Mouse (Mus musculus): ENCODE measurements around the gene Gpr35. TPM values are rescaled to one million over a fixed set of nuclear protein-coding genes. Genes with fewer than 3 reads are reported as not detected.
"Not testable (repeated sequence)": the region's sequence is repeated elsewhere in the genome, so short reads cannot be mapped to it uniquely, and the experiment has no call there.

The Gpr35 gene
- total RNA-seq, 2 experiments from 2014 or later, result 0.97 to 1.7 TPM

DNA sequence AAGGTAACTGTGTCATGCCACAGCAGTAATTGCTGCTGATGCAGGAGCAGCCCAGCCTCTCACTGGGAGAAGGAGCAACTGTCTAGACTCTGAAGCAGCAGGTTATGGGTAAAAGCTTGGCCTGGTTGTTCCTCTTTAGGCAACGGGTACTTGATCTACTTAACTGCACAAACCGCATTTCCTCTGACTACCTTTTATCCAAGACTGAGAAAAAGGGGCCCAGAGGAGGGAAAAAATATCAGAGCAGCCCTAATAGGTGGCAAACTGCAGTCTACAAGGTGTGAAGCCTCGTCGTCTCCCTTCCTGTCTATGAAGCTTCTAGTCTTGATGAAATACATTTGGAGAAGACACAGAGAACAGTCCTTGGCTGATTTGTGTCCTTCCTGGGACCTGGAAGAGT lies 17.1 kb upstream of the Gpr35 start:
- DNase-seq, result no peak

DNA sequence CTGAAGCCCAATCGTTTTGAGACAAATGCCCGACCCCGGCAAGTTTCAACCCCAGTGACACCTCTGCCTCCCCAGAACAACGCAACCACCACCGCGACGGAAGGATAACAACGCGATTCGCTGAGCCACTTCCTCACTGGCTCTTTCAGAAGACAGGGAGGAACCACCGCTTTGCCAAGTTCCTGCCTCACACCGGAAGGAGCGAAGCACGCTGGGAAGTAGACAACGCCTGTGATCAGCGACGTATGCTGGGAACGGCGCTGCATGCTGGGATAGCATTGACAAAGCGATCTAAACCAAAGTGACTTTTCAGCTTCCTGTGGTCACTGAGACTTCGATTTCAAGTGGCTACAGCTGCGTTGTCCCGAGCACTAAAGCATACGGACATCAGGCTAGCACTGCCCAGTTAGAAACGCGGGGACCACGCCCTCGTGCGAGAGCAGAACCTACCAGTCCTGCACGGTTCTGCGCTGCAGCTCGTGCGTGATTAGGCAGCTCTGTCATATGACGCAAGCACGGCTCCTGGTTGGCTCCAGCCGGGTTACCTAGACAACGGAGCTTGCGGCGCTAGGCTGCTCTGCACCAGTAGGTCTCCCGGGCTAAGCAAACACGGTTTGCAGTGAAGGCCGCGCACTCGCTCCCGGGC lies 16.4 kb upstream of the Gpr35 start, which contains the start of gene Capn10:
Gene Capn10, plus strand, starts transcription at position 195 of the 646 bp plus-strand sequence.
- peak; percentile 93 for DNase-seq

- peak; percentile 80 for DNase-seq
Measured at GRCm38 (mm10) chr1:92935054-92935962, 15.4 kb upstream of the Gpr35 start.

- no peak for DNase-seq
Measured at GRCm38 (mm10) chr1:92935977-92936376, 14.7 kb upstream of the Gpr35 start.

DNA sequence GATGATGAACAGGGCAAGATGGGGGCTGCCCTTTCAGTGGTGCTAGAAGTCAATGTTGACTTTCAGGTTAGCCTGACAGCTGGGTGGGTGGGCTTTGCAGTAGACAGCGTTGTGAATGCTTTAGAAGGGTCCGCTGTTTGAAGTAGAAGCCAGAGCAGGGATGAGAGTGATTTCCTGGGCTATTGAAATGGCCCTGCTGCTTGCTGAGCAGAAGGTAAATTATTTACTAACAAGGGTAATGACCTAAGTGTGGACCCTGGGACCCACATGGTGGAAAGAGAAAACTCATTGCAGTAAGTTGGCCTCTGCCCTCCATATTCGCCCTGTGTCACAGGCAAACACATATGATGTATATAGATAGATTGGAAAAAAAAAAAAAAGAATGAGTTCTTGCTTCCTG lies 14.2 kb upstream of the Gpr35 start:
- DNase-seq, result no peak

DNA sequence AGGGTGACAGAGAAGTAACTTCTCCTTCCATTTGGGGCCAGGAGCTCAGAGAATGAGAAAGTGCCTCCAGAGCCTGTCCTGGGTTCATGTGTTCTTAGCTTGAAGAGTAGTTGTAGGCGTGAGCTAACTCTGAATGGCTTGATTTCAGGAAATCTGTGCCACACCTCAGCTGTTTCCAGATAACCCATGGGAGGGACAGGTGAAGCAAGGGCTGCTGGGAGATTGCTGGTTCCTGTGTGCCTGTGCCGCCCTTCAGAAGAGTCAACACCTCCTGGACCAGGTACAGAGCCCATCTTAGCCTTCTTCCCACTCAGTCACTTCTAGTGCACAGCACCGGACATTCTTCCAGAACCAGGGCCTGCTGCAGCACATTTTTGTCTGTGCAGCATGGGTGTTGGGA lies 12.9 kb upstream of the Gpr35 start:
- no peak for DNase-seq

DNA sequence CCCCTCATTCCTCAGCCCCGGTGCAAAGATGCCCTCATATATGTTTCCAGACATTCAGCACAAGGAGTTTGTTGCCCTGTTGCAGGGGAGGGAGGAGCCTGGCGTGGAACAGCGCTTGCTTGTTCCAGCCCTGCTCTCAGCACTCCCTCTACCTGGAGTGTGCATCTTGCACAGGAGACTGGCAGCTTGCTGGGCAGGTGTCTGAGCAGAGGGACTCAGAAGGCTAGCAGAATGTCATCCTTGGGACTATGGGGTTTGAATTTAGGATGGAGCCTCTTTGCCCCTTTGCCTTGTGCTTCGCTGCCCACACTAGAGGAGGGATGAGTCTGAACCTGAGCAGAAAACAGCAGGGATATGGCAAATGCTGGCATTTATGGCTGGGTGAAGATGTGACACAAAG lies 10.9 kb upstream of the Gpr35 start:
- DNase-seq, result no peak

DNA sequence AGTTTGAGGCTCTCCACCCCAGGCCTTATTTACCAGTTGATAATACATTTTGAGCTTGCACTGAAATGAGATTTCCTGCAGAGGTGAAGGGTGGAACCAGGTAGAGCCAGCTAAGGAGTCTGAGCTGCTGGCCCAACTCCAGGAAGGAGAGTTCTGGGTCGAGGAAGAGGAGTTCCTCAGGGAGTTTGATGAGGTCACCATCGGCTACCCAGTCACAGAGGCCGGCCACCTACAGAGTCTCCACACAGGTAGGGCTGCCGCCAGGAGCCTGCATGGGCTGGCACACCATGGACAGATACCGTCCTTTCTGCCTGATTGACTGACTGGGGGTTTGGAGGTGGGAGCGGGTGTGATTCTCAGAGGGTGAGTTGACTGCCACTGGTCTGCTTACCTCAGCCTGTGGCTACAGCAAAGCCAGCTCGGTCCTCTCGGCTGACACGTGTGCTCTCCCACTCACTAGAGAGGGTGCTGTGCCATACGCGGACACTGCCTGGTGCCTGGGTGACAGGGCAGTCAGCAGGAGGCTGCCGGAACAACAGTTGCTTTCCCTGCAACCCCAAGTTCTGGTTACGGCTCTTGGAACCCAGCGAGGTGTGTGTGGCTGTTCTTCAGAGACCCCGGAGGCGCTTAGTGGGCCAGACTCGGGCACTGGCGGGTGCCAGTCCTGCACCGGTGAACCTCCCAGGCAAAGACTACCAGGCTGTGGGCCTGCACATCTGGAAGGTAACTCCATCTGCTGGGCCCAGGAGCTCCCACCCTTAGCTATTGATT lies 7.3 kb upstream of the Gpr35 start:
- no peak for DNase-seq

DNA sequence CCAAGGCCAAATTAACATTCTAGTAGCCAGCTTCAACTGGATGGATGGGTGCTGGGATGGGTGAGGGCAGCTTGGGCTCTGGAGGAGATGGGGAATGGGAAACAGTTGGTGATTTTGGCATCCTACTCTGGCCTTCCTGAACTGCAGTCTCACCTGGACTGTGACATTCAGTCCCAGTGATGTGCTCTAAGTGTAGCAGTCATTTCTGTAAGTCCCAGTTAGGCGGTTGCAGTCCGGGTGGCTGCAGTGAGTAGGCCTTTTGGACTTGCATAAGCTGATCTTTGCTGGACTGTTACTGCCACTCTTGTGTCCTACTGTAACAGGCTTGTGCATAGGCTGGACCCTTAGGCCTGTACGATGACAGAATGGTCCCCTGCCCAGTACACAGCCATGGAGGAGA lies 2.7 kb upstream of the Gpr35 start:
- DNase-seq, result no peak

GRCm38 (mm10) chr1:92949426-92949825 lies 1.2 kb upstream of the Gpr35 start:
- DNase-seq, result peak; percentile 34

GRCm38 (mm10) chr1:92953641-92954040 lies 3.0 kb downstream of the Gpr35 start:
- no peak for DNase-seq

DNA sequence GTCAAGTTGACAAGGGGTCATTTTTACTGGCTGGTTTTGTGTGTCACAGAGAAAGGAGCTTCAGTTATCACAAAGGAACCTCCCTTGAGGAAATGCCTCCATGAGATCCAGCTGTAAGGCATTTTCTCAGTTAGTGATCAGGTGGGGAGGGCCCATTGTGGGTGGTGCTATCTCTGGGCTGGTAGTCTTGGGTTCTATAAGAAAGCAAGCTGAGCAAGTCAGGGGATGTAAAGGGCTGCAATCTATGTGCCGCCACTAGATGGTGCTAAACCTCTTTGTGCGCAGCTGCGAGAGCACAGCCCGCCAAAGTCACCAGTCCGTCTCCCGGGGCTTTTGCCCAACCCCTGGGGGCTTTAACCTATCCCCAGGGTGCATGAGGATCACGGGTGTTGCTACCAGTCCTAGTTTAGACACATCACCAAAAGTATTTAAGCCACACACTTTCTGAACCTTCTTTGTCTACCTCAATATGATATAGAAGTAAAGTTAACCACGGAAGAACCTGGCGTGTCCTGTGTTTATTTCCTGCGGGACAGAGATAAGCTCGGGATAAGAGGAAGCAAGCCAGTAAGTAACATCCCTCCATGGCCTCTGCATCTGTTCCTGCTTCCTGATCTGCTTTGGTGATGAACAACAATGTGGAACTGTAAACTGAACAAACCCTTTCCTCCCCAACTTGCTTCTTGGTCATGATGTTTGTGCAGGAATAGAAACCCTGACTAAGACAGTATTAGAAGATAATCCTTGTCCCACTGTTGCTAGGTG lies 6.1 kb downstream of the Gpr35 start:
- peak; percentile 80 for DNase-seq

DNA sequence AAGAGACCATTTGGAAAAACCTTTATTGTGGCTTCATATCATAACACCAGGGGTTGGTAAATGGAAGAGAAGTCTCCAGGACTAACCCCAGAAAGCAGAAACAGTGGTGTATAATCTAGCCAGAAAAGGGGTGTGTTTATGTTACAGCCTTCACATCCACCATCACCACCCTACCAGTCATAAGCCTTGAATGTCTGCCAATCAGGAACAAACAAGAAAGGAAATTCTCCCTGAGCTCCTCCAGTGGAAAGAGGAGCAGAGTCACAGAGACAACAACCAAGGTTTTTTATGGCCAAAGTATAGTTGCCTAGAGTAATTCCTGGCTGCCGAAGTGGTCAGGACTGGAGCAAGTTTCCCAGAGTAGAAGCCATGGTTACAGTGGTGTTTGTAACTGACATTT lies 8.3 kb downstream of the Gpr35 start:
- no peak for DNase-seq

GRCm38 (mm10) chr1:92970791-92971190 lies 20.1 kb downstream of the Gpr35 start:
- not testable (repeated sequence) for DNase-seq

DNA sequence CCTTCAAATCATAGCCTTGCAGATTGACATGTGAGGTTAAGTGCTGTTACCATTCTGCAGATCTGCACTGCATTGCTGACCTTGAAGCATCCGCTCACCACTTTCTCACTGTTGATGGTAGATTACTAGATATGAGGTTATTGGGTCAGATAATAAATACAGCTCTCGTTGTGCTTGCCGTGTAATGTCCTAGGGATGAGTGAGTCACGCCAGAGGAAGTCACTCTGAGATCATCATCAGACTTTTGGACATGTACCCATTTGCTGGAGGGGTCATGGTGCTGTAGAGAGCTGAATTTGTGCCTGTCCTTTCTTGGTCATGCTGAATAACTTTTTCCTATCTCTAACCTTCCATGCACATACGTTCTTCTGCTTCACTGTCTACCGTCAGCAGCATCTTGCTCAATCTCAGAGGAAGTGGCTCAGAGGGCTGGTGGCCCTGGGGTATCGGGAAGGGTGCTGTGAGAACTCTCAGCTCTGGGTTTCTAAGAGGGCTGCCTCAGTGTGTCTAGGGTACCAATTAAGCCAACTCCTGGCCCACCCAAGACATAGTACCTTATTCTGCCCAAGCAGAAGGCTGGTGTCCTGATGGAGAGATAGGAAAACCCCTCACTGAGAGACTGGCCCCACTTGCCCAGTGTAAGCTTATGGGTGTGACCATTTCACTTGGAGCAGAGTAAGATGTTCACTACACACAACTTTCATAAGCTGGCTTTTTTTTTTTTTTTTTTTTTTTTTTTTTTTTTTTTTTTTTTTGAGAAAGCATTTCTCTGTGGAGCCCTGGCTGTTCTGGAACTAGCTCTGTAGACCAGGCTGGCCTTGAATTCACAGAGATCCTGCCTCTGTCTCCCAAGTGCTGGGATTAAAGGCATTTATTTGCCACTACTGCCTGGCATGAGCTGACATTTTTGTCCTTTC lies 21.5 kb downstream of the Gpr35 start:
- DNase-seq, result no peak

DNA sequence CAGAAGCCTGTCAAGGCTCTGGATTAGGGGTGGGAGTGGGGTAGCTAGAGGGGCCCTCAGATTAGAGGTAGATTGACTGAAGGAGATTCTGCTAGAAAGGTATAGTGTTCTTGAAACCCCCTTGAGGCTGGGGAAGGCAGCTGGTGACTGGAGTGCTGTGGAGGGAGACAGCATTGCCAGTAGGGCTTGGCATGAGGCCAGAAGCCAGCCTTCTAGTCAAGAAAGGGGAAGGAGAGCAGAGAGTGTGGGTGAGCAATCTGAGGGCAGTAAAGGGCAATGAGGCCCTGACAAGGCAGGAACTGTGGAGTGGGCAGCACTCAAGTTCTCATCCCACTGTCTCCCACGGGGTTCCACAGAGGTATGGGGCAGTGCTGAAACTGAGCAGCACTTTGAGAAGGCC lies 22.2 kb downstream of the Gpr35 start:
- DNase-seq, result peak; percentile 79

GRCm38 (mm10) chr1:92976141-92976566 lies 25.5 kb downstream of the Gpr35 start:
- DNase-seq, result peak; percentile 66

- no peak for DNase-seq
Measured at GRCm38 (mm10) chr1:92978645-92979044, 28.0 kb downstream of the Gpr35 start.

DNA sequence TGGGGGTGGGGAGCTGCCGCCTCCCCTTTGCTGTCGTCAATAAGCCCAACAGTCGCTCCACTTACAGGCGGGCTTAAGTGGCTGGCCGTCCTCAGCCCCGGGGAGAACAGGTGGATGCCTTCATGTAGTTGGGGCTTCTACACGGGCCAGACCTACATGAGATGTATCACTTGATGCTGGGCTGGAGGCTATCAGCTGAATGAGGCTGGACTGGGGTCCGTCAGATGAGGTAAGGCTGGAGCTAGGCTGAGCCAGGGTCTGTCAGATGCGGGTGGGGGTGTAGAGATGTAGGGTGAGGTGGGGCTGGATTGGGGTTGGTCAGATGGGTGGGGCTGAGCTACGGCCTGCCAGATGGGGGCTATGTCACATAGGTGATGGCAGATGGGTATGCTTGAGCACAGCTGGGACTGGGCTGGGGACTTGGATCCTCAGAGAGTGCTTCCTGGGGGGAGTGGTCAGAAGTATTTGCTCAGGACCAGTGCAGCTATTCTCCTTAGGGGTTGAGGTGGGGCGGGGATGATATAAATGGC lies 28.5 kb downstream of the Gpr35 start:
- DNase-seq, result no peak

- peak; percentile 30 for DNase-seq
Measured at GRCm38 (mm10) chr1:92981056-92981845, 30.6 kb downstream of the Gpr35 start.

All from adrenal gland, postnatal 10 days (tissue).